Mouse (Mus musculus) cerebellum, adult 2 months (tissue): ENCODE results near the gene Eloa. TPM values are rescaled to one million over a fixed set of nuclear protein-coding genes. Genes with fewer than 3 reads are reported as not detected.

Experiments used
- DNase-seq, 2 experiments: peaks; one replicate each; pipeline ENCODE4 v3.0.0; 2021
- H3K27ac ChIP-seq: fragments of 200-500 bp; 2 replicates; pipeline ENCODE4 v1.5.1; 2012; ENCODE audit warnings: low read length, control low read depth, inconsistent platforms; ENCODE audit not compliant: insufficient read depth
- H3K27me3 ChIP-seq: fragments of 200-500 bp; 2 replicates; pipeline ENCODE4 v1.6.1; 2012; ENCODE audit warnings: inconsistent platforms, mild to moderate bottlenecking, low read length, moderate library complexity; ENCODE audit not compliant: control insufficient read depth, insufficient read depth
- H3K4me1 ChIP-seq: fragments of 200-500 bp; 2 replicates; pipeline ENCODE4 v1.6.1; 2011; ENCODE audit warnings: low read length; ENCODE audit not compliant: control insufficient read depth, insufficient read depth
- H3K4me3 ChIP-seq: fragments of 200-500 bp; replicated peaks from 2 replicates; pipeline ENCODE3; 2011; ENCODE audit warnings: mild to moderate bottlenecking, low read depth, low read length, control low read depth; ENCODE audit not compliant: insufficient read depth
- CTCF ChIP-seq: fragments of 200-500 bp; IDR thresholded peaks from 2 replicates; pipeline ENCODE4 v1.5.1; 2011; ENCODE audit warnings: low read depth, mild to moderate bottlenecking, control low read depth, low read length, moderate library complexity, borderline replicate concordance; ENCODE audit not compliant: insufficient read depth
- POLR2A ChIP-seq: fragments of 200-500 bp; IDR thresholded peaks from 2 replicates; pipeline ENCODE4 v1.6.1; 2011; ENCODE audit warnings: low read length, control low read depth, borderline replicate concordance; ENCODE audit not compliant: insufficient read depth
- WGBS: fragments of 180-500 bp; shearing (Covaris S2); methylation state at CpG from one replicate; pipeline ENCODE4 v1.1.7; 2018; 5-methylcytosine and 5-hydroxymethylcytosine counted together
- polyA plus RNA-seq: library from polyadenylated mRNA; depleted of rRNA; stranded (reverse); fragments of >200 nt; gene quantifications from 2 replicates; pipeline ENCODE4 v1.2.3, GENCODE M21; 2012; rRNA removed

The Eloa gene
- polyA plus RNA-seq, 1 experiment: 18.3 TPM

DNA sequence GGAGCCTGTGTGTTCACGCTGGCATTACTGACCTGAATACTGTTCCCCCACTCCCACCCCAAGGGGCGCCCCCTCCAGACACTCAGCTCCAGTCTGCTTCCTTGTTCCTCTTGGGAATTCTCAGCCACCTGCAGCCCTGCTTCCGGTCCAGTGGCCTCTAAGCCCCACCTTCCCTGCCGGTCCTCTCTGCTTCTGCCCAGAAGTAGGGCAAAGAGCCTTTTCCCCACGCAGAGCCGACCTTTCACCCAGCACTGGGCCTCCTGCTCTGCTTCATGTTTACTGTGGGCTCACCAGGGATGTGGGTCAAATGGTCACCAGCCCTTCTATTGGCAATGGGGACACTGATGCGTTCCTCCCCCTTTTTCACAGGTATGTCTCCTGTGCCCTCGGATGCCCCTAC is 63.2 kb downstream of the Eloa start:
- Histone ChIP-seq H3K4me3 (no peak overlapping the region), H3K4me1 (peaks cover 6% of the 10 kb centered on the region; the same call in 1 of the 2 replicates), H3K27me3 (no peaks in the 10 kb centered on the region), H3K27ac (no peak overlapping the region)
- DNase-seq: no peak
- TF ChIP-seq CTCF (no peak), POLR2A (no peak)
- WGBS: 58% methylated on average over 8 of the region's 8 CpGs

DNA sequence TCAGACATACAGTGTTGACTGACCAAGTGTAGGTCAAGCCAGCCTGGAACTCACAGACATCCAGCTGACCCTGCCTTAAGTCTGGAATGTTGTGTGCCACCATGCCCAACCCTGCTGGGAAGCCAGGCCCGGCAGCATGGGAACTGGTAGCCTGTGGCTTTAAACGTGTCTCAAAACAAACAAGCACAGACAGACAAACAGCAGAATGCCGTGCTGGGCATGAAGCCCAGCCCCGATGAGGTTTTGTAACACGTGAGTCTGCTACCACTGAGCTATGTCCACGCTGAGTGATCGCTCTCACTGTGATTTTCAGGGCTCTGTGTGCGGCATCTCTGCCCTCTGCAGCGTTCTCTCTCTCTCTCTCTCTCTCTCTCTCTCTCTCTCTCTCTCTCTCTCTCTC is 65.7 kb downstream of the Eloa start:
- TF ChIP-seq CTCF (no peak), POLR2A (no peak)
- Histone ChIP-seq H3K27me3 (no peaks in the 10 kb centered on the region), H3K4me3 (no peak overlapping the region), H3K4me1 (peaks cover 9% of the 10 kb centered on the region; the same call in 1 of the 2 replicates), H3K27ac (no peak overlapping the region)
- WGBS: 40% methylated on average over 9 of the region's 9 CpGs
- no peak for DNase-seq

DNA sequence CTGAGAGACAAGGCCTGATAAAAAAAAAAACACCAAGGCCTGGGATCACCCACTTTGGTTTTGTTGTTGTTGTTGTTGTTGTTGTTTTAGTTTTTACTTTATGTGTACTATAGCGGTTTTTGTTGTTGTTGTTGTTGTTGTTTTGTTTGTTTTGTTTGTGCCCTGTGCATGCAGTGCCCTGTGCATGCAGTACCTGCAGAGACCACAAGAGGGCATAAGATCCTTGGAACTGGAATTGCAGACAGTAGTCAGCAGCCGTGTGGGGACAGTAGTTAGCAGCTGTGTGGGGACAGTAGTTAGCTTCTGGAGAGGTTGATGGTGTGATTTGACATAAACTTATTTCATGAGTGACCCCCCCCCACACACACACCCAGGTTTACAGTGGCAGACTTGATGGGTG is 67.3 kb downstream of the Eloa start:
- 5% methylated on average over 2 of the region's 2 CpGs for WGBS
- H3K27ac ChIP-seq: no peak overlapping the region
- peak; percentile 67 to 79 for DNase-seq
- peaks cover 11% of the 10 kb centered on the region; the same call in 1 of the 2 replicates for H3K4me1 ChIP-seq
- TF ChIP-seq POLR2A (no peak), CTCF (peak; percentile 85)
- H3K27me3 ChIP-seq: no peaks in the 10 kb centered on the region
- H3K4me3 ChIP-seq: no peak overlapping the region

Other genes starting within 250 kb of the Eloa start
- 54.7 and 61.5 TPM in 2 replicates for gene Srsf10, start 166.0 kb downstream of the Eloa start, polyA plus RNA-seq
- 59.7 and 61.5 TPM in 2 replicates for gene Pnrc2, start 147.9 kb downstream of the Eloa start, polyA plus RNA-seq
- 0.05 and 0.06 TPM in 2 replicates for gene Cnr2, start 126.4 kb downstream of the Eloa start, polyA plus RNA-seq
- gene Fuca1, start 101.0 kb downstream of the Eloa start, polyA plus RNA-seq: 46.5 and 47.9 TPM in 2 replicates
- 86.9 and 98.7 TPM in 2 replicates for gene Hmgcl, start 75.3 kb downstream of the Eloa start, polyA plus RNA-seq
- gene Gale, start 58.0 kb downstream of the Eloa start, polyA plus RNA-seq: 39.6 and 42.9 TPM in 2 replicates
- gene Lypla2, start 49.1 kb downstream of the Eloa start, polyA plus RNA-seq: 123 and 127 TPM in 2 replicates
- 127 and 130 TPM in 2 replicates for gene Pithd1, start 34.5 kb downstream of the Eloa start, polyA plus RNA-seq
- gene Rpl11, start 31.7 kb upstream of the Eloa start, polyA plus RNA-seq: 436 and 481 TPM in 2 replicates
- gene Id3, start 121.7 kb upstream of the Eloa start, polyA plus RNA-seq: 53.6 and 55.1 TPM in 2 replicates
- 0.27 and 0.74 TPM in 2 replicates for gene E2f2, start 150.6 kb upstream of the Eloa start, polyA plus RNA-seq
- 5.5 and 6.3 TPM in 2 replicates for gene Asap3, start 184.6 kb upstream of the Eloa start, polyA plus RNA-seq
- gene Tcea3, start 226.0 kb upstream of the Eloa start, polyA plus RNA-seq: 1.2 and 1.6 TPM in 2 replicates